Mouse (Mus musculus) ovary, adult 18-20 months (tissue): ENCODE results near the gene C2.

Experiments used
- DNase-seq: peaks from one replicate; pipeline ENCODE4 v3.0.0; 2022; ENCODE audit warnings: low spot score, mixed read lengths

The C2 gene

DNA sequence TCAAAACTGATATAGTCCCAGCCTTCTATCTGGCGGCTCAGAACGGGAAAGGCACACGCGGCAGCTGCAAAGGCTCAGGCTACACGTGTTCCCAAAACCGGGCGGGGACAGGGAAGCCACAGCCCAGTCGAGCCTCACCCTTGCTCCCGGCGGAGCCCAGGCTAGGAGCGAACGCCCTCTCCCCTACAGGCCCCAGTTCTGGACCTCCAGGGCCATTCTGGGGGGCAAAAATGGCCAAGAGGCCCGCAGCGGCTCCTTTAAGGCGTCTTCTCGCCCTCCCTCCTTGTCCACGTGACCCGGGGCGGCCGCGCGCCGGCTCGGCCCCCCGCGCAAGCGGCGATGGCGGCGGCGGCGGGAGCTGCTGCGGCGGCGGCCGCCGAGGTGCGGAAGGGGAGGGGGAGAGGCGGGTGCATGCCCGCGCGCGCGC lies at the start of gene C2, which contains the start of gene Ehmt2:
Gene C2, minus strand, starts transcription at position 106 of the 427 bp plus-strand sequence.
Gene Ehmt2, plus strand, starts transcription at position 310 of the 427 bp plus-strand sequence.
- peak; percentile 74 for DNase-seq

DNA sequence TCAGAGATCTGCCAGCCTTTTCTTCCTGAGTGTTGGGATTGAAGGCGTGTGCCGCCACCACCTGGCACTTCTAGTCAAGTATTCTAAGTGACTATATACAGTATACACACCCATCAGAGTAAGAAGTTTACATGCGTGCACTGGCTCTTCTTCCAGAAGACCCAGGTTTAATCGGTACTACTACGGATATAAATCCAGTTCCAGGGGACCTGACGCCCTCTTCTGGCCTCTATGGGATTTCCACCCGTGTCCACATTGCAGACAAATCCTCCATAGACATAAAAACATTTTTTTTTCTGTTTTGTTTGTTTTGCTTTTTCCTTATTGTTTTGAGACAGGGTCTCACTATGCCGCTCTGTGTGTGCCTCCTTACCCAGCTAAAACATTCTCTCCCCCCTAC lies 49.5 kb upstream of the C2 start:
- DNase-seq, result no peak

GRCm38 (mm10) chr17:34946486-34947140 lies 48.5 kb upstream of the C2 start:
- no peak for DNase-seq

- no peak for DNase-seq
Observed at GRCm38 (mm10) chr17:34944362-34944761, 46.3 kb upstream of the C2 start.

GRCm38 (mm10) chr17:34943128-34943815 lies 45.2 kb upstream of the C2 start:
- DNase-seq, result no peak

- DNase-seq, result no peak
Observed at GRCm38 (mm10) chr17:34941344-34942041, 43.4 kb upstream of the C2 start.

DNA sequence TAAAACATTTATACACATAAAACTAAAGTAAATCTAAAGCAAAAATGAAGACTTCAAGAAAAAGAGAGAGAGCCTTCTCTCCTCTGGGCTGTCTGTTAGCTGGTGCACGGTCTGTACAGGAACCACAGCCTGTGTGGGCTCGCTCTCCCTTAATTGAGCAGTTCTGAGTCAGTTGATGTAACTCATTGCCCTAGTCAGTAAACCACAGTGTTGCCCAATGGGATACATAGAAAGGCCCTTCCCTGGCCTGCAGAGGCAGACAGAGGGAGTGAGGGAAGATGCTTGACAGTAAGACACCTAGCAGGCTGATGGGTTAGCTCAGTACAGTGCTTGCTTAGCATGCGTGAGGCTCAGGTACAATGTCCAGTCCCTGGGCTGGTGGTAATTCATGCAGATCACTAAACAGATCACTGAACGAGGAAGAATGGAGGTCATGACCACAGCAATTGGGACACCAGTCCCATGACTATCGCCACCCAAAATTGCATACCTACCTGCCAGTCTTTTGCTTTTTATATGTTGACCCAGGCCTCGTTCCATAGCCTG lies 40.0 kb upstream of the C2 start:
- no peak for DNase-seq

- no peak for DNase-seq
Observed at GRCm38 (mm10) chr17:34934830-34935229, 36.8 kb upstream of the C2 start.

DNA sequence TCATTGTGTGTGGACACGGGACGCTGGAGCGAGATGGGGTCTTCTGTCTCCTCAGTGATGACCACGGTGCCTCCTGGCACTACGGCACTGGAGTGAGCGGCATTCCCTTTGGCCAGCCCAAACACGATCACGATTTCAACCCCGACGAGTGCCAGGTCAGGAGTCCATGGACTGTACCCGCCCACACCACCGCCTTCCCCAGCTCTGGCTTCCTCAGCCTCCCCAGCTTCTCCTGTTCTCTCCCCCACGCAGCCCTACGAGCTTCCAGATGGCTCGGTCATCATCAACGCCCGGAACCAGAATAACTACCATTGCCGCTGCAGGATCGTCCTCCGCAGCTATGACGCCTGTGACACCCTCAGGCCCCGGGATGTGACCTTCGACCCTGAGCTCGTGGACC lies 36.0 kb upstream of the C2 start:
- no peak for DNase-seq

DNA sequence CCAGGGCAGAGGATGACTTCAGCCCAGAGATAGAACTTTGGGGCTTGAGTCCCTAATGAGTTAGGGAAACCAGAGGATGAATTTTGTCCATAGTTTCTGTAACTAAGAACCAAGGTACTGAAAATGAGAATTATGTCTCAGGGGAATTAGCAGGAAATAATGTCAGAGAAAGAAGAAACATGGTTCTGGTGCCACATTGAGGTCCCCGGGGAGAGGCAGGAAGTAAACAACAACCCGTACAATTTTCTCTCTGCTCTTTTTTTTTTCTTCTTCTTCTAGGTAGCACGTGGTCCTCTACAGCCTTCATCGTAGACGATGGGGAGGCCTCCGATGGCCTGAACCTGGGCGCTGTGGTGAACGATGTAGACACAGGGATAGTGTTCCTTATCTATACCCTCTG lies 34.2 kb upstream of the C2 start:
- no peak for DNase-seq

GRCm38 (mm10) chr17:34931735-34932098 lies 33.7 kb upstream of the C2 start:
- no peak for DNase-seq

GRCm38 (mm10) chr17:34931061-34931734 lies 33.1 kb upstream of the C2 start, which contains the start of gene Neu1:
Neu1 (plus strand) TSS chr17:34931253.
- DNase-seq, result peak; percentile 97

DNA sequence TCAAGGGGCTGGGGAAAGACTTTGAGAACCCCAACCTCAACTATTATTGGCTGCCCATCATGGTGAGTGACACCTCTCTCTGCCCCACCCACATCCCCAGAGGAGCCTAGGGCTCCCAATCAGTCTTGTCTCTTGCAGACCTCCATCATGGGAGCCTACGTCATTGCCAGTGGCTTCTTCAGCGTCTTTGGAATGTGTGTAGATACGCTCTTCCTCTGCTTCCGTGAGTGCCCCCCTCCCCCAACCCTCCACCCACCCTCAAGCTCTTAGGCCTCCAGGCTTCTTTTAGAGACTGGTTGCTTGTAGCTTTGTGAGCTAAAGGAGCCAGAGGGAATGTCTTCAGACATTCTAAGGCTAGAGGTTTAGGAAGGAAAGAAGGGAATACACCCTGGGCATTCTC lies 30.8 kb upstream of the C2 start:
- DNase-seq, result no peak

GRCm38 (mm10) chr17:34927306-34928019 lies 29.4 kb upstream of the C2 start:
- DNase-seq, result no peak

- no peak for DNase-seq
Observed at GRCm38 (mm10) chr17:34924258-34924657, 26.2 kb upstream of the C2 start.

DNA sequence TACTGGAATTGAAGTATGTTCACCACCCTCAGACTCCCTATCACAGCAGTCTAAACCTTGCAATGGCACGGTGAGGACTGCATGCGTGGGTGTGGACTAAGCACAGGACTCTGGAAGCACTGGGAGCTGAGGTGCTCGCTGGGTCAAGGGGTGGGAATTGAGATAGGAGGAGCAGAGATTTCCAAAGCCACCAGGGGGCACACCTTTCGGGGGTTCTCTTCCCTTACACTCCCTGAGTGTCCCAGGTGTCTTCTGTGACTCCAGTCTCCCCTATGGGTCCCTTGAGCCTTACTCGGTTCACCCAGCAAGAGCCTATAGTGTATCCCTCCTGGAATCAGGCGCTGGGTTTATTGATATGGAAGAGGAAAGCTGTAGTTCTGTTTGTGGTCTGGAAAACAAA lies 24.9 kb upstream of the C2 start:
- no peak for DNase-seq

- DNase-seq, result no peak
Observed at GRCm38 (mm10) chr17:34917188-34917587, 19.1 kb upstream of the C2 start.

DNA sequence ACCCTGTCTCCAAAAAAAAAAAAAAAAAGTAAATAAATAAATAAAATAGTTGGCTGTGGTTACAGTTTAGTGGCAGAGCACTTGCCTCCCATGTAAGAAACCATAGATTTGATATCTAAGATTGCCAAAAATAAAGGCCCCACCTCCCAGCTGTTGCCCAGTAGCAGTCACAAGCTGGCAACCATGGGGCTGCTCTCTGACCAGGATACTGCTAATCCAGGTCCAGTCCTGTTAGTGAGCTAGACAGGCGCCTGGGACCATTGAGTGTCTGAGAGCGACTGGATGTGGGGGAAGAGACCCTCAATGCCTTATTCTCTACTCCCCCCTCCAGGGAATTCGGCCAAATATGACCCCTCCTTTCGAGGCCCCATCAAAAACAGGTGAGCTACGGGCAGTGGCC lies 18.3 kb upstream of the C2 start:
- no peak for DNase-seq

DNA sequence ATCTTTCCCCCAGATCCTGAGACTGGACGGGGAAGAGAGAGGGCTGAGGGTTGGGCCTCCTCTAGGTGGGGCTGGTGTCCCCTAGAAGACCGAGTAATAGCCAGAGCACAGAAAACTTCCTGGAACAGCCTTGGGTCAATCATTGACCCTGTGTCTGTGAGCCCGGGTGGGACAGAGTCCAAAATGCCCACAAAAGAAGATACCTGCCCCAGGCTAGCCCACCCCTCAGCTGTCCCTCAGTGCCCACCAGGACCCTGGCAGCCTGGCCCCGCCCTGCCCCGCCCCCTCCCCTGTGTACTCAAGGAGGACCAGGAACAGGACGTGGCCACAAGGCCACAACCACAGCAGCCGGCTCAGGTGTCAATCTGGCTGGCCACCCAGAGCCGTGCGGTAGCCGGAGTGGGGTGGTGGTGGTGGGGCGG lies 17.4 kb upstream of the C2 start:
- DNase-seq, result no peak

DNA sequence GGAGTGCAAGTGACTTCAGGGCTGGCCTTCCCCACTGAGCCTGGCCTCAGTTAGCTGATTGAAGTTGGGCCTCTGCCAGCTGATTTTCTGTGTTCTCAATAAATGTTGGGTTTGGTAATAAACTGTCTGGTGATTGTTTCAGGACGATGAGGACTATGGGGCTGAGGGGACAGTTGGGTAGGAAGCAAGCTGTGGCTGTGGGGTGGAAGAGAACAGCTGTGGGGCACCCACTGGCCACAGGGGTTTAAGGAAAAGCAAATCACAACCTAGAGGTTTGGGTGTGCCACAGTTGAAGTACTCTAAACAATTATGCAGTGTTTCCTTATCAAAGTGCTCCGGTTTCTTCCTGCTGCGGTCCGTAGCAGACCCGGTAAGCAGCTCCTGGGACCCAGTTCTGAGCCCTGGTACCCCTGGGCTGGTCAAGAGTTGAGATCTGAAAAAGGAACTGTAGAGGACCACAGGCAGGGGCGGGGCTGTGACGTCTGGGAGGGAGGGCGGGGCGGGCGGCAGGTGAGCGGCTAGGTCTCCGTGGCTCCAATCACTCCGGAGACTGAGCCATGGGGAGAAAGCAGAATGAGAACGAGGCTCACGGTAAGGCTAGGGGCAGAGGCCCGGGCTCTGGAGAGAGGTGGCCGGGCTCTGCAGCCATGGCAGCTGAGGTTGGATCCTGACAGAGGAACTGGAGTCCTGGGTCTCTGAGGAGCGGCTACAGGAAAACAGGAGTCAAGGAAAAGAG lies 16.0 kb upstream of the C2 start, which contains the start of gene Slc44a4:
Gene Slc44a4, plus strand, starts transcription at position 537 of the 736 bp plus-strand sequence.
- DNase-seq, result no peak

DNA sequence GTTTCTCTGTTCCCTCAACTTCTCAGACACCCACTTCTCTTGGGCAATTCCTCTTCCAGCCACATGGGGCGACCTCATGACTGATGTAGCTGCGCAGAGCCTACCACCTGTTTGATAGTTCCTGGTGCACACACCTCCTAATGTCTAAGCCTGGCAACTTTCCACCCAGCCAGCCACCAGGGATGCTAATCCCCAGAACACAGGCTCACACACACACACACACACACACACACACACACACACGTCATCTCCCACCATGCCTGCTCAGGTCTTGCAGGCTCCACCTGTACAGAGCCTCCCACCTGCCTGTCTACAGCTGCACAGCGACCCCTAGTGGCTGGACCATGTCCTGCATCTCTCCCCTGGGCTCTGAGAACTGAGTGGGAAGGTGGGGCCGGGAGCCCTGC lies 13.9 kb upstream of the C2 start:
- no peak for DNase-seq
